Mouse (Mus musculus) liver, embryonic 15.5 days (tissue): ENCODE results near the gene Bmx. TPM values are rescaled to one million over a fixed set of nuclear protein-coding genes. Genes with fewer than 3 reads are reported as not detected.
A peak's percentile ranks its signal among the peaks of the same experiment; 100 is the strongest.

Experiments used
- ATAC-seq: fragments of 200-750 bp; cut with Nextera tagmentation; 2 replicates; pipeline ENCODE4 v1.8.0; 2017; ENCODE audit warnings: moderate number of reproducible peaks, mild to moderate bottlenecking, moderate library complexity; ENCODE audit not compliant: insufficient read depth
- H3K27ac ChIP-seq: fragments of 300-500 bp; sonication (generic); replicated peaks from 2 replicates; pipeline ENCODE4 v1.5.1; 2015; ENCODE audit warnings: mild to moderate bottlenecking, inconsistent platforms
- H3K27me3 ChIP-seq: fragments of 300-500 bp; sonication (generic); 2 replicates; pipeline ENCODE4 v1.6.1; 2015; ENCODE audit warnings: mild to moderate bottlenecking, inconsistent platforms
- H3K36me3 ChIP-seq: fragments of 300-500 bp; sonication (generic); replicated peaks from 2 replicates; pipeline ENCODE4 v1.6.1; 2015; ENCODE audit warnings: moderate library complexity, mild to moderate bottlenecking, inconsistent platforms
- H3K4me1 ChIP-seq: fragments of 300-500 bp; sonication (generic); replicated peaks from 2 replicates; pipeline ENCODE4 v1.6.1; 2015; ENCODE audit warnings: inconsistent platforms
- H3K4me2 ChIP-seq: fragments of 300-500 bp; sonication (generic); 2 replicates; pipeline ENCODE4 v1.6.1; 2015; ENCODE audit warnings: moderate library complexity, mild to moderate bottlenecking, inconsistent platforms
- H3K4me3 ChIP-seq: fragments of 300-500 bp; sonication (generic); replicated peaks from 2 replicates; pipeline ENCODE4 v1.5.1; 2015; ENCODE audit warnings: mild to moderate bottlenecking, inconsistent platforms
- H3K9ac ChIP-seq: fragments of 300-500 bp; sonication (generic); 2 replicates; pipeline ENCODE4 v1.6.1; 2015; ENCODE audit warnings: moderate library complexity, mild to moderate bottlenecking, inconsistent platforms
- H3K9me3 ChIP-seq: fragments of 300-500 bp; sonication (generic); replicated peaks from 2 replicates; pipeline ENCODE4 v1.6.1; 2016; ENCODE audit warnings: inconsistent platforms
- WGBS: fragments of 180-500 bp; shearing (Covaris S2); methylation state at CpG from one replicate; pipeline ENCODE4 v1.1.7; 2015; ENCODE audit warnings: mixed read lengths; ENCODE audit not compliant: insufficient replicate concordance; 5-methylcytosine and 5-hydroxymethylcytosine counted together
- polyA plus RNA-seq: library from polyadenylated mRNA; unstranded; fragments of >200 nt; fragmentation: Nextera tagmentation; extraction: Ambion mirVana; gene quantifications from 2 replicates; pipeline ENCODE4 v1.2.1, GENCODE M21; 2015

The Bmx gene
- 0.50 and 0.71 TPM in 2 replicates for polyA plus RNA-seq

DNA sequence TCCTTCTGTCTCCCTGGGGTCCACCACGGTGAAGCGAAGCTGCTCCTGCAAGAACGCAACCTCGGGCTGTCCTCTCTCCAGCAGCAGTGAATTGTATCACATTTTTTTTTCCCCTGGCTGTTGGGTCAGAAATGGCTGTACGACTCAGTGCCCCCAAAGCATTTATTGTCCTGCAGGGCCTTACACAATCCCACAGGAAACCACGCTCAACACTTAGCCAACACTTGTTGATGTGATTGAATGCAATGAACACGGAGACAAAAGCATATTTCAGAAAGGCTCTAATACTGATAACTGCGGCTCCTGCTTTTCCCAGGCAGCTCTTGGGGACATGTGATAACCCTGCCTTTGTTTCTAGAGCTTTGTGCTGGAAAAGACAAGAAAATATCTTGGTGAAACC is at the start of gene Bmx:
Bmx (minus strand) TSS at position 137 of the 400 bp plus-strand sequence.
- no peaks in the 10 kb centered on the region for H3K9me3 ChIP-seq
- H3K27ac ChIP-seq: no peak within 1 kb of the TSS
- H3K36me3 ChIP-seq: no peaks in the 10 kb centered on the region
- ATAC-seq: no peak
- H3K4me1 ChIP-seq: no peaks in the 10 kb centered on the region
- WGBS: 41% methylated on average over 8 of the region's 8 CpGs
- H3K4me3 ChIP-seq: no peak within 1 kb of the TSS
- H3K27me3 ChIP-seq: 0 out of 2 replicates have a peak, but pooled peaks cover 5% of the 10 kb centered on the region
- H3K9ac ChIP-seq: no peak within 1 kb of the TSS
- H3K4me2 ChIP-seq: no peak within 1 kb of the TSS

DNA sequence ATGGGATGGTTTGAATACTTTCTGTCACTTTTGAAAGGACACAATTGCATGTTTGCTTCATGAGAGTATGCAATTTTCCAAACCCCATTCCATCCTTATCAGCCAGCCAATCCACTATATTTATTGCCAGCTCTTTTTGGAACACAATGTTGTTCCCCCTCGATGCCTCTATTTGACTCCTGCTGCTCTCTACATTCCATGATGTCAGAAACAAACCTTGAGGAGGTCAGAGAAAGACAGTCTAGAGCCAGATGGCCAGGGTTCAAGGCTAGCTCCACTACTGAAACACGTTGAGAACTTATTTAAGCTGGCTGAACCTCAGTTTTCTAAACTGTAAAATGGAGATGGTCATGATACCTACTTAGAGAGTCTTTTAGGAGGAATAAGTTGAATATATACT is 48.3 kb upstream of the Bmx start:
- Histone ChIP-seq H3K27me3 (no peaks in the 10 kb centered on the region), H3K9ac (no peak overlapping the region), H3K4me1 (no peaks in the 10 kb centered on the region), H3K4me3 (no peak overlapping the region), H3K4me2 (no peak overlapping the region), H3K27ac (no peak overlapping the region), H3K9me3 (no peaks in the 10 kb centered on the region), H3K36me3 (no peaks in the 10 kb centered on the region)
- no peak for ATAC-seq
- 48% methylated on average over 2 of the region's 2 CpGs for WGBS

DNA sequence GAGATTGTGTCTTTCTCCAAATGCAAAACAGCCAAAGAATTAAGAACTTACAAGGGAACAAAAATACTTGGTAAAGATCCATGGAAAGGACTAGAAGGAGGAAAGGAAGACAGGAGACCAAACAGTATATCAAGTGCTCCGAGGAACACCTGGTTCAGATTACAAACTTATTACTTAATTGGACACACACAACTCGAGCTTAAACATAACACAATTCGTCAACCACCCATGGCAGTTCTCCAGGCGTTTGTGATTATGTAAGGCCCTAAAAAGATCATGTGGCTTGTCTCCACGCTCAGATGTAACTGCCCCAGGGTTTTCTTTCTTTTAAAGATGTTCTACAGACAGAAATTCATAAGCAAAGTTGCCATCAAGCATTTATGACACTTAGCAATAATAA is 33.2 kb upstream of the Bmx start:
- H3K27ac ChIP-seq: no peak overlapping the region
- H3K36me3 ChIP-seq: no peaks in the 10 kb centered on the region
- no peak overlapping the region for H3K9ac ChIP-seq
- ATAC-seq: no peak
- H3K27me3 ChIP-seq: no peaks in the 10 kb centered on the region
- H3K4me3 ChIP-seq: no peak overlapping the region
- no peak overlapping the region for H3K4me2 ChIP-seq
- no peaks in the 10 kb centered on the region for H3K9me3 ChIP-seq
- 42% methylated on average over 5 of the region's 5 CpGs for WGBS
- H3K4me1 ChIP-seq: no peaks in the 10 kb centered on the region

DNA sequence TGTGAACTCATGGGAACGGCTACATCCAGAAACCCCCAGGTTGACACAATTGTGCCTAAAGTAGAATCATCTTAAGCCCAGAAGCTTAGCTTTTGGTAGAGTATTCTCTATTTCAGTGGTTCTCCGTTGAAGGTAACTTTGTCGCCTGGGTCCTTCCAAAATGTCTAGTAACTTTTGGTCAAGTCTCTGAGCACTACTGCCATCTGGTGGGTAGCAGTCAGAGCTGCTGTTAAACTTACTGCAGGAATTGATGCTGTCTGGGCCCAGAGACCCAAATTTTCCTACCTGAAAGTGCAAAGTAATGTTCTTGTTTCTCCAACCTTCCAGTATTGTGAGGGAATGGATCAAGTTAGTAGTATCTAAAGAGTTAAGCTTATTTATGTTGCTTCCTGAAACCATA is 29.1 kb upstream of the Bmx start:
- Histone ChIP-seq H3K9ac (no peak overlapping the region), H3K4me1 (no peaks in the 10 kb centered on the region), H3K4me3 (no peak overlapping the region), H3K27me3 (no peaks in the 10 kb centered on the region), H3K27ac (no peak overlapping the region), H3K36me3 (no peaks in the 10 kb centered on the region), H3K9me3 (no peaks in the 10 kb centered on the region), H3K4me2 (no peak overlapping the region)
- ATAC-seq: no peak
- WGBS: 53% methylated on average over 3 of the region's 3 CpGs

DNA sequence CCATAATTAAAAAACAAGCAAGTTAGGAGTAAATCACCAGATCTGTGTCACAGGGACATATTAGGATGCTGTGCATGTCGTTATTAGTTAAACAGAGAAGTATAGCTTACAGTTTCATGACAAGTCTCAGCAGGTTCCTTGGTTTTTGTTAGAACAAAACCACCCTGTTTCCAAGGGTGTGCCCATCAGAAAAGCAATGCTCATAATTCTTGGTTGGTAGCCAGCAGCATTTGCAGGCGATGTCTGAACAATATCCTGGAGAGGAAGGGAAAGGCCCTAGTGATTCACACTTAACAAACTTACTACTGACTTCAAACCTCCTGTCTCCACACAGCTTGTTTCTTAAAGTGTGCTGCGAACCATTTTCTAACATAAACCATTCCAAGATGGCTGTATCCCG is 25.8 kb upstream of the Bmx start:
- Histone ChIP-seq H3K4me1 (no peaks in the 10 kb centered on the region), H3K27me3 (no peaks in the 10 kb centered on the region), H3K36me3 (no peaks in the 10 kb centered on the region), H3K9me3 (no peaks in the 10 kb centered on the region), H3K4me3 (no peak overlapping the region), H3K9ac (no peak overlapping the region), H3K4me2 (no peak overlapping the region), H3K27ac (no peak overlapping the region)
- 67% methylated on average over 4 of the region's 4 CpGs for WGBS
- no peak for ATAC-seq

DNA sequence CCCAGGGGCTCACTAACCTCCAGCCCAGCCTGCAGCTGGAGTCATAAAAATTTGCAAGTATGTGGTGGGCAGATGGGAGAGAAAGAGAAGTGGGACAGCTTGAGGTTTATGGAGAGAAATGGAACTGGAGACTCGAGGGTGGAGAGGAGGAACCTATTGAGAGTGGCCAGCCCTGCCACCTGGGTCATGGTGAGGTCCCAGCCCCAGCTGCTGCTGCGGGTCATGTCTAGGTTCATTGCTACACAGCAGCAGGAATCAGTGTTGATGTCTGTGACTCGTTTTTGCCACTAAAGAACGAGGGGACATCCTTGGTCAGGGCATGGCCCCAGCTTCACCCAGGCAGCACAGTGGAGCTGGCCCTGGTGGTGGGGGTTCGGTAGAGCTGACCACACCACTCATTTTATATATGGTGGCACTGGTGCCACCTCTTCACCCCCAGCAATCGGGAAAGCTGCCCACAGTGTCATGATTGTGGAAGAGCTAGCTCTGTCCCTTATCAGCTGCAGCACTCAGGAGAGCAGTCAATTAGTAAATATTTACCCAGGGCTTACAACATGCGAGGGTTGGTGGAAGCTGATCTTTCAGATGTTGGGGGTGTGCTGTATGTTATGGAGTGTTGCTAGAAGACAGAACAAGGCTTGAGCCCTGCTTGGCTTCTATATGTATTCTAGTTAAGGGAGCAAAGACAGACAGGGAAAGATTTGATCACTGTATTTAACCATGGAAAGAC is 23.1 kb upstream of the Bmx start:
- Histone ChIP-seq H3K4me1 (no peaks in the 10 kb centered on the region), H3K36me3 (no peaks in the 10 kb centered on the region), H3K9me3 (no peaks in the 10 kb centered on the region), H3K4me3 (no peak overlapping the region), H3K9ac (no peak overlapping the region), H3K27me3 (no peaks in the 10 kb centered on the region), H3K27ac (peak overlapping the region; percentile 59; the same call in 1 of the 2 replicates), H3K4me2 (no peak overlapping the region)
- peak; percentile 61 for ATAC-seq
- WGBS: 36% methylated on average over 7 of the region's 7 CpGs

DNA sequence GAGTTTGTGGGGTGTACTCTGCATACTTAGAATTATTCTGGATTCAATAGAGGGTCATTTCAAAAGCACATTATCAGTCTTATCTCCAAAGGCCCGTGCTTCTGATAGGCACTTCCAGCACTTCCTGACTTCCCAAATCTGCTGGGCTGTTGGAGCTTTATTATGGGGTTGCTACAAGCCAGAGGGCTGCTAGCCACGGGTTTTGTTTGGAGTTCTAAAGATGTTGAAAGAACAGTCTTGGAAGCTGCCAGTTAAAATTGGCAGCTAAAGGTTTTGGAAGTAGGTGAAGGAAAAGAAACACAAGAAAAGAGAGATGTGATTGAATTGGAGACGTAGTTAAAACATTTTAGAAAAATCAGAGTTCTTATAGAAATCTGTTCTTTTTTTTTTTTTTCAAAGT is 17.5 kb upstream of the Bmx start:
- WGBS: 40% methylated on average over 3 of the region's 3 CpGs

DNA sequence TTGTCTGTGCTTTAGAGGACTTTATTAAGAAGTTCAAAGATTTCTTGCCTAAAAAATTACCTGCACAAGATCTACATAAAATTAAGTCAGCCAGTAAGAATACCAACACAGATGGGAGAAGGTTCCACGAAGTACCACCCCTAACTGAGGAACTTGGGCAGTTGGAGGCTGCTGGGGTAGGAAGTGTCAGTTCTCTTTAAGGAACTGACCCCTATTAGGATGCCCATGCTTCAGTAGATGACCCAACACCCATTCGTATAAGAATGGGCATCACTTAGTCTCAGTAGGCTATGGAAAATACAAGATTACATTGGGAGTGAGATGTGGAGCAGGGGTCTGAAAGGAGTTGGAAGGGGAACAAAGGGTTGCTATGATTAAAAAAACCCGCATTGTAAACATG is 12.6 kb upstream of the Bmx start:
- H3K9ac ChIP-seq: peak overlapping the region; percentile 64; the same call in 1 of the 2 replicates
- H3K4me1 ChIP-seq: peaks cover 13% of the 10 kb centered on the region
- WGBS: 64% methylated on average over 3 of the region's 3 CpGs
- H3K36me3 ChIP-seq: peaks cover 5% of the 10 kb centered on the region; the same call in 1 of the 2 replicates
- peak overlapping the region; percentile 64 for H3K4me3 ChIP-seq
- H3K27ac ChIP-seq: no peak overlapping the region
- ATAC-seq: no peak
- no peaks in the 10 kb centered on the region for H3K9me3 ChIP-seq
- H3K27me3 ChIP-seq: peaks cover 7% of the 10 kb centered on the region; the same call in 1 of the 2 replicates
- peak overlapping the region; percentile 61 for H3K4me2 ChIP-seq

More for the DNA sequence above, 17.5 kb upstream of the Bmx start:
- H3K9ac ChIP-seq: no peak overlapping the region
- ATAC-seq: no peak
- H3K4me2 ChIP-seq: no peak overlapping the region
- peaks cover 7% of the 10 kb centered on the region; the same call in 1 of the 2 replicates for H3K4me1 ChIP-seq
- no peak overlapping the region for H3K27ac ChIP-seq
- H3K9me3 ChIP-seq: no peaks in the 10 kb centered on the region
- peaks cover 5% of the 10 kb centered on the region; the same call in 1 of the 2 replicates for H3K36me3 ChIP-seq
- no peak overlapping the region for H3K4me3 ChIP-seq
- H3K27me3 ChIP-seq: no peaks in the 10 kb centered on the region; the same call in 1 of the 2 replicates

DNA sequence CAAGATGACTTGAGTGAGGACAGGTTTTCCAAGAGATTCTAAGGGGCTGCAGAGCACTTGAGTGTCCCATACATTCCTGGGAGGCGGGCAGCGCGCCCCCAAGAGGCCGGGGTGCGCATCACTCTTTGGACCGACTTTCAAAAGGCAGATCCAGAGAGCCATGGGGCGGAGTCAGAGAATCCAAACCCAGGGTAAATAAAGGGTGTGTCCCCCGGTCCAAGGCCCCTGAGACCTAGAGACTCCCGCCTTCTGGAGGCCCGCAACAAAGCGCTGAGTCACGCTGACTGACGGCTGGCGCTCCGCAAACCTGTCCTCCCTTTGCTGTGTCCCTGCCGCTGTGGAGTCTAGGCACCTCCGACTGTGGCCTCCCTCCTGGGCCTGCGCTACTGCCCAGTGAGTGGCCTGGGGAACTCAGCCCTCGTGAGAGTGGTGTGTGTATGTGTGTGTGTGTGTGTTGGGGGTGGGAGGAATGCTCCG is 11.3 kb upstream of the Bmx start, which contains the start of gene Pir:
Pir (plus strand) TSS at position 87 of the 477 bp plus-strand sequence.
- Histone ChIP-seq H3K4me2 (peak within 1 kb of the TSS; percentile 61), H3K4me3 (peak within 1 kb of the TSS; percentile 64), H3K27ac (peak within 1 kb of the TSS; percentile 83), H3K27me3 (peaks cover 7% of the 10 kb centered on the region; the same call in 1 of the 2 replicates), H3K9ac (peak within 1 kb of the TSS; percentile 64), H3K36me3 (peaks cover 5% of the 10 kb centered on the region; the same call in 1 of the 2 replicates), H3K4me1 (peaks cover 13% of the 10 kb centered on the region), H3K9me3 (no peaks in the 10 kb centered on the region)
- WGBS: 20% methylated on average over 20 of the region's 20 CpGs
- ATAC-seq: peak; percentile 98

DNA sequence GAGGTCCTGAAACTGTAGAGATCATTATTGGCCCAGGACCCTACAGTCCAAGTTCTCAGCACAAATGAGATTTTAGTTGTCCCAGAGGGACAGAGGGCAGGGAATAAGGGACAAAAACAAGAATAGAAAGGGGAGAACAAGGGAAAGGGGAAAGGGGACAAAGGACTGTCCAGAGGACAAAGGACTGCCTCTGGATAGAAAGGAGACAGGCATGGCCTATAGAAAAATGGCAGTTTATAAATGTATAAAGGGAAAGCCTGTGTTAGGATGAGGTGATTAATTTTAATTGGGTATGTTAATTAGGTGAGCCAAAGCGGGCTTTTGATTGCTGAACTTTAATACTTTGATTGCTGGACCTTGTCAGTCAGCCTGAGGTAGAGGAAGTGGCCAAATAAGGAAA is 6.9 kb upstream of the Bmx start:
- Histone ChIP-seq H3K27ac (no peak overlapping the region), H3K9me3 (no peaks in the 10 kb centered on the region), H3K4me2 (no peak overlapping the region), H3K36me3 (no peaks in the 10 kb centered on the region), H3K4me3 (no peak overlapping the region), H3K9ac (no peak overlapping the region), H3K27me3 (0 out of 2 replicates have a peak, but pooled peaks cover 7% of the 10 kb centered on the region), H3K4me1 (peaks cover 6% of the 10 kb centered on the region)
- no peak for ATAC-seq
- 36% methylated on average over 1 of the region's 1 CpGs for WGBS

DNA sequence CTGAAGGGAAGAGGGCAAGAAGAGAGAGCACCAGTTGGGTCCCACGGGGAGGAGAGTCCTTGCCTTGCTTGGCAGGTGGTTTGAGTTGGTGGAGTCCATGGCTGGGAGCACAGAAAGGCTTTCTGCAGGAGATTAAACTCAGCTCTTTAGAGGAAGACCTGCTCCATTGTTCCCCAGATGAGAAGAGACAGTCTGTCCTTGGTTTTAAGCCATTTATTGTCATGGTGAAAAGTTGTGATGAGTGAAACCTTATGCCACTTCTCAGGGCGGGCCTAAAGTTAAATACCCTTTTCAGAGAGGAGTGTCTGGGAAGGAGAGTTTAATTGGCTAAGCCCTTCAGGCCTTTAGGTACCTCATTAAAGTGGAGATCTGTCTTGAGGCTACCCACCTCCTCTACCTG is 4.3 kb upstream of the Bmx start:
- ATAC-seq: no peak
- Histone ChIP-seq H3K27me3 (0 out of 2 replicates have a peak, but pooled peaks cover 5% of the 10 kb centered on the region), H3K9me3 (no peaks in the 10 kb centered on the region), H3K27ac (no peak overlapping the region), H3K4me1 (no peaks in the 10 kb centered on the region), H3K9ac (no peak overlapping the region), H3K4me3 (no peak overlapping the region), H3K36me3 (no peaks in the 10 kb centered on the region), H3K4me2 (no peak overlapping the region)
- WGBS: 52% methylated on average over 2 of the region's 2 CpGs
